Mouse (Mus musculus) CD4-positive, CD25-positive, alpha-beta regulatory T cell, adult 2 months (primary cell): ENCODE results near the gene Mpdu1.
"Not testable (repeated sequence)": the region's sequence is repeated elsewhere in the genome, so short reads cannot be mapped to it uniquely, and the experiment has no call there.

ENCODE experiments used
- DNase-seq: peaks from one replicate; pipeline ENCODE4 v3.0.0-alpha.2; 2012; ENCODE audit warnings: low read depth, low spot score

Mpdu1 gene

GRCm38 (mm10) chr11:69621571-69622268 is 40.7 kb downstream of the Mpdu1 start, which contains the start of gene Sat2:
Gene Sat2, plus strand, starts transcription at chr11:69622024.
- DNase-seq = no peak

DNA sequence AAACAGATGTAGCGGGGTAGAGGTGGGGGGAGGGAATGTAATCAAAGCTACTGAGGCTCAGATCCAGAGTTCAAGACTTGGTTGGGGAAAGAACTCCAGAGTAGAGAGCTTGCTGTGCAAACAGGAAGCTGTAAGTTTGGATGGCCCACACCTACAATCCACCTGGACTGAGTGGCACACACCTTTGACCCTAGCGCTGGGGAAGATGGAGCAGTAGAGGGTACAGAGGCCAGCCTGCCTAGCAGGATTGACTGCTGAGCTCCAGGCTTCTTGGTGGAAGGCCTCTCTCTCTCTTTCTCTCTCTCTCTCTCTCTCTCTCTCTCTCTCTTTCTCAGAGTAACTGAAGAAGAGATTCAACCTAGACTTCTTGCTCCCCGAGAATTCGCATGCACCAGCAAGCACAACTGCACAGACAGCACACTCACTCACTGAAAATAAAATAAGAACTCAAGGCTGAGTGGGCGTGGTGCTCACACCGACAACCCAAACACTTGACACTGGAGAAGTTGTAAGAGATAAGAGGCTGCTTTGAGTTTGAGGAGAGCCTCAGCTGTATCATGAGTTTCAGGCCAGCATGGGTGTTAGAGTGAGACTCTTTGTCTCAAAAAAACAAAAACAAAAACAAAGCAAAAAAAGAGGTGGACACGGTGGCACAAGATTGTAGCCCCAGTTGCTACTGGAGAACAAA is 41.9 kb downstream of the Mpdu1 start:
- no peak for DNase-seq

DNA sequence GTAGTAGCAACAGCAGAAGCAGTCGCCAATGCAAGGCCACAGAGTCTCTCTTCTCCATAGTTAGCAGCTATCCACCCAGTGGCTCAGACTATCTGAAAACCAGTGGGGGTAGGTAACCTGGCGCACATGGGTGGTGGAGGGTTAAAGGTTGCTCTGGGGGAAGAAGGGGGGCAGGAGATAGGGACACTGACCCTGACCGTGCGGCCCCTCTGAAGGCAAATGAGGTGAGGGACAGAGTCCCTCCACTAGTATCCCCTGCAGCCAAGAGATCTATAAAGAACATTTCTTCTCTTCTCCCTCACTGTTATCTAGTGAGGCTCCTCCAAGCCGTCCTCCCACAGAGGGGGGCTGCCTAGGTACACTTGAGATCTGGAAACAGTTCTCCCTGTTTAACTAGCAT is 44.6 kb downstream of the Mpdu1 start, which contains the start of gene Shbg:
TSS of gene Shbg (minus strand) at position 101 of the 400 bp plus-strand sequence.
- DNase-seq = no peak

- no peak for DNase-seq
These were observed 45.7 kb downstream of the Mpdu1 start for GRCm38 (mm10) chr11:69616781-69617180.

GRCm38 (mm10) chr11:69614257-69614588 is 48.2 kb downstream of the Mpdu1 start:
- DNase-seq = not testable (repeated sequence)

GRCm38 (mm10) chr11:69613553-69614256 is 48.7 kb downstream of the Mpdu1 start:
- DNase-seq = peak; percentile 62

- DNase-seq = no peak
These were observed 51.5 kb downstream of the Mpdu1 start for GRCm38 (mm10) chr11:69610899-69611298.

DNA sequence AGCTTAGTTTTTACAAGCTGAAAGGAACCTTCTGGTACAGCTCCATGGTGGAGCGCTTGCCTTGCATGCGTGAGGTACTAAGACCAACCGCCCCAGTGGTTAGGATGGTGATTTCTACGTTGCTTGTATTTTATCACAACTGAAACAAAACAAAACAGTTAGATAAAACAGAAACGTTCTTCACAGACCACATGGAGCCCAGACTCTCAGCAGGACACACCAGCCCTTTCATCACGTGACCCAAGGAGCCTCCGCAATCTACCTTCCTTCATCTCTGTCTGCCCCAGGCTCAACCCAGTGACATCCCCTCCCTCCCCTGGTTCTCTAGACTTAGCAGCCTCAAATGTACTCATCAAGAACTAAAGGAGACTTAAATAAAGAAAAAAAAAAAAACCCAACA is 53.0 kb downstream of the Mpdu1 start:
- DNase-seq = no peak

GRCm38 (mm10) chr11:69608525-69608924 is 53.9 kb downstream of the Mpdu1 start:
- no peak for DNase-seq

DNA sequence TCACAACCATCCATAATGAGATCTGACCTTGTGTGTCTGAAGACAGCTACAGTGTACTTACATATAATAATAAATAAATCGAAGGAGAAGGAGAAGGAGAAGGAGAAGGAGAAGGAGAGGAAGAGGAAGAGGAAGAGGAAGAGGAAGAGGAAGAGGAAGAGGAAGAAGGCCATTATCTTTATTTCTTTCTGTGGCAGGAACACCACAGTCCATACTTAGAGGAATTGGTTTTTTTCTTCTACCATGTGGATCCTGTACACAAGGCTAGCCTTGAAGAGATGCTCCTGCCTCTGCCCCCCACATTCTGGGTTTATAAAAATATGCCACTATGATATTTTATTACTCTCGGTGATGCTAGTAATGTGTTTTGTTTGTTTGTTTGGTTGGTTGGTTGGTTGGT is 55.6 kb downstream of the Mpdu1 start:
- no peak for DNase-seq
